Mouse (Mus musculus): ENCODE measurements around the gene Sema3a.
A peak's percentile ranks its signal among the peaks of the same experiment; 100 is the strongest.
"Not testable (repeated sequence)": the region's sequence is repeated elsewhere in the genome, so short reads cannot be mapped to it uniquely, and the experiment has no call there.

Sema3a gene

GRCm38 (mm10) chr5:13548210-13548554, 423.0 kb downstream of the Sema3a start:
- DNase-seq (ENCODE audit: low spot score in 2 of 2): no peak

- no peak for DNase-seq (ENCODE audit: low spot score in 2 of 2)
Measured at GRCm38 (mm10) chr5:13549080-13549479, 423.9 kb downstream of the Sema3a start.

GRCm38 (mm10) chr5:13550953-13551352, 425.7 kb downstream of the Sema3a start:
- no peak for DNase-seq (ENCODE audit: low spot score in 2 of 2)

- no peak for DNase-seq (ENCODE audit: low spot score in 2 of 2)
Measured at GRCm38 (mm10) chr5:13557257-13557656, 432.0 kb downstream of the Sema3a start.

GRCm38 (mm10) chr5:13573867-13574266, 448.7 kb downstream of the Sema3a start:
- DNase-seq (ENCODE audit: low spot score in 2 of 2): no peak

GRCm38 (mm10) chr5:13579123-13579522, 453.9 kb downstream of the Sema3a start:
- no peak for DNase-seq (ENCODE audit: low spot score in 2 of 2)

- peak in 1 of 2 experiments; percentile 20 for DNase-seq (ENCODE audit: low spot score in 2 of 2)
Measured at GRCm38 (mm10) chr5:13585559-13586207, 460.5 kb downstream of the Sema3a start.

GRCm38 (mm10) chr5:13594422-13594821, 469.2 kb downstream of the Sema3a start:
- no peak for DNase-seq (ENCODE audit: low spot score in 2 of 2)

GRCm38 (mm10) chr5:13611631-13612030, 486.4 kb downstream of the Sema3a start:
- no peak for DNase-seq (ENCODE audit: low spot score in 2 of 2)

- DNase-seq (ENCODE audit: low spot score in 2 of 2): no peak
Measured at GRCm38 (mm10) chr5:13612088-13612487, 486.9 kb downstream of the Sema3a start.

GRCm38 (mm10) chr5:13614575-13614974, 489.4 kb downstream of the Sema3a start:
- DNase-seq (ENCODE audit: low spot score in 2 of 2): not testable (repeated sequence)

- no peak for DNase-seq (ENCODE audit: low spot score in 2 of 2)
Measured at GRCm38 (mm10) chr5:13615907-13616306, 490.7 kb downstream of the Sema3a start.

- DNase-seq (ENCODE audit: low spot score in 2 of 2): no peak
Measured at GRCm38 (mm10) chr5:13622578-13622977, 497.4 kb downstream of the Sema3a start.

- no peak for DNase-seq (ENCODE audit: low spot score in 2 of 2)
Measured at GRCm38 (mm10) chr5:13624754-13625153, 499.5 kb downstream of the Sema3a start.

GRCm38 (mm10) chr5:13626093-13626492, 500.9 kb downstream of the Sema3a start:
- no peak for DNase-seq (ENCODE audit: low spot score in 2 of 2)

GRCm38 (mm10) chr5:13628606-13629311, 503.5 kb downstream of the Sema3a start:
- DNase-seq (ENCODE audit: low spot score in 2 of 2): peak in 1 of 2 experiments; percentile 81

- DNase-seq (ENCODE audit: low spot score in 2 of 2): no peak
Measured at GRCm38 (mm10) chr5:13629916-13630315, 504.7 kb downstream of the Sema3a start.

GRCm38 (mm10) chr5:13630692-13631091, 505.5 kb downstream of the Sema3a start:
- DNase-seq (ENCODE audit: low spot score in 2 of 2): no peak

GRCm38 (mm10) chr5:13636237-13636636, 511.0 kb downstream of the Sema3a start:
- DNase-seq (ENCODE audit: low spot score in 2 of 2): no peak
